Mouse (Mus musculus) right cerebral cortex, postnatal 14 days (tissue): ENCODE measurements around the gene Ttc37.

Experiments used
- DNase-seq: peaks from one replicate; pipeline ENCODE4 v3.0.0; 2022

The Ttc37 gene

GRCm38 (mm10) chr13:76160587-76160986 is 62.1 kb downstream of the Ttc37 start:
- DNase-seq, result no peak

- DNase-seq, result no peak
These were observed 75.8 kb downstream of the Ttc37 start for GRCm38 (mm10) chr13:76174297-76174696.

GRCm38 (mm10) chr13:76178700-76179099 is 80.2 kb downstream of the Ttc37 start:
- no peak for DNase-seq

DNA sequence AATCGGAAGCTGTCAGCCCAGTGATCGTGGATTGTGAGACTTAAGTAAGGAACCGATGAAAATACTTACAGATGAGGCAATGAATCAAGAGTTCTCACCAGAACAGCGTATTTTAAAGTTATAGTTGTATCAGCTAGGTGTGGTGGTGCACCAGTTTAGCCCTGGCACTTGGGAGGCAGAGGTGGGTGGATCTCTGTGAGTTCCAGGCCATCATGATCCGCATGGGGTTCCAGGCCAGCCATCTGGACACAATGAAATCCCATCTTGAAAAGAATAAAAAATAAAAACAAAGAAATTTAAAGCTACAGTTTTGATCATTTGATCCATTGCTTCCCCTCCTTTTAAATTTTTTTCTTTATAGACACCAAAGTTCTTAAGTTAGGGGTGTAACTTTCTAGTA is 89.1 kb downstream of the Ttc37 start:
- DNase-seq, result no peak

- peak; percentile 21 for DNase-seq
These were observed 90.7 kb downstream of the Ttc37 start for GRCm38 (mm10) chr13:76189190-76189589.

- no peak for DNase-seq
These were observed 91.7 kb downstream of the Ttc37 start for GRCm38 (mm10) chr13:76190273-76190672.

DNA sequence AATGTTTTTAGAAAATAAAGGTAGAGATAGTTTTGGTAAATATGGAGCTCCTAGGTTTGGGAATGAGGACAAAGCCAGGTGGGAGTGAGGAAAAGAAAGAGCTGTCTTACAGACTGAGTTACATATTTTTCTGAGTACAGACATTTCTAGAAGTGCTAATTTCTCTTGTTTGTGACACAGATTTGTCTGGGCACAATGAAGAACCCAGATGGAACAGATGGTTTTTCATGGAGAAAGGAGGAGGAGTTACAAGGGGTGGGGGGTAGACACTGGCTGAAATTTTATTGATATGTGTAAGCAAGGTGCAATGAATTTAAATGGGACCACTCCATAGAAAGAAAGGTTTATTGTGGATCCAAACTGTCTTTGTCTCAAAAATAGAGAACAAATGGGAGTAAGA is 96.4 kb downstream of the Ttc37 start:
- DNase-seq, result no peak

GRCm38 (mm10) chr13:76195431-76196138 is 97.1 kb downstream of the Ttc37 start:
- DNase-seq, result no peak

DNA sequence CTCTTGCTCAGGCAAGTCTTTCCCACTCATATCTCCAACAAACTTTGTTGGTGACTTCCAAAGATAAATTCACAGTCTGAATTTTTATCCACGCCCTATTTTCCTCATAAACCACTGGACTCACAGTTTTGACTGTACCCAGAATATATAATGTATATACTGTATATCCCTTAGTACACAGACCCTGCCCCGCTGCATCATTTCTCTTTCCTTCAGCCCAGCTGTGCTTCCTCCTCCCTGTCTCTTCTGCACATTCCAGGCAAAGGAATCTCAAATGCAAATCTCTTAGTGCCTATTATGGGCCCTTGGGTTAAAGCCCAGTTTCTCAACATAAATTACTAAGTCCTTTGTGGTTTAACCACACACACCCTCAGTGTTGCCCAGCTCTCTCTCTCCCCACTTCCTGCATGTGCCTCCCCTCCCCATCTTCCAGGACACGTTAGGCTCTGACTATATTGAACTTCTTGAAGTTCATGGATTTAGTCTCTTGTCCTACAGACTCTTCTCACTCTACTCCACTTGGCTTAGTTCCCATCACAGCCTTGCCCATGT is 98.8 kb downstream of the Ttc37 start:
- DNase-seq, result no peak

DNA sequence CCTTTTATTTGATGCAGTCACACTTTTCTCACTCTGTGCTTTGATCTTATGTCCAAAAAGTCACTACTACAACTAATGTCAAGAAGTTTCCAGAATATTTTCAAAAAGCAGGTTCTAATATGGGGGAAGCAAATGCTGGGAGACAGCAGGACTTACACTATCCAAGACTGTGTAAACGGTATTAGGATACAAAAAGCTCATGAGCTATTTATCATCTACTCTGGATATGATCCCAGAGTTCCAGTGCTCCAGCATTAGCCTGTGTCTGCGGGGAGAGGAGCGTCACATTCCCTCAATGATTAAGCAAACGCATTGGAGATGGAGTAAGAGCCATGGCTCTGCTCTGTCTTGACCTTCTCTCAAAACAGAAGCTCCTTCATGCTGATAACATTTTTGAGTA is 101.4 kb downstream of the Ttc37 start:
- no peak for DNase-seq

DNA sequence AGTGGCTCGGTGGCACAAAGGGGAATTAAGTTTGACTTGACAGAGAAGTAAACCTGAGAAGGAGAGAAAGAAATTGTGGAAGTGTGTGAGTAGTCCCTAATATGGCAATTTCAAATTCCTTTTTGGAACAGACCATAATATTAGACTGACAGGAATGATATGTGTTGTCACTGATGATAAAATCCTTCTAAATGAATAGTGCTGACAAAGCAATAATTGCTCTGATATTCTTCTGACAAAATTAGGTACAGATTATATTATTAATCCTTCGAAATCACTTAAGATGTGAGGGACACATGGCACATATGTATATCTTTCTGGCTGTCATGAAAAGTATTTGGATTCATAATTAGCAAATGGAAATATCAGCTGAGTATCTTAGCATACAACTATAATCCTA is 116.4 kb downstream of the Ttc37 start:
- DNase-seq, result no peak

DNA sequence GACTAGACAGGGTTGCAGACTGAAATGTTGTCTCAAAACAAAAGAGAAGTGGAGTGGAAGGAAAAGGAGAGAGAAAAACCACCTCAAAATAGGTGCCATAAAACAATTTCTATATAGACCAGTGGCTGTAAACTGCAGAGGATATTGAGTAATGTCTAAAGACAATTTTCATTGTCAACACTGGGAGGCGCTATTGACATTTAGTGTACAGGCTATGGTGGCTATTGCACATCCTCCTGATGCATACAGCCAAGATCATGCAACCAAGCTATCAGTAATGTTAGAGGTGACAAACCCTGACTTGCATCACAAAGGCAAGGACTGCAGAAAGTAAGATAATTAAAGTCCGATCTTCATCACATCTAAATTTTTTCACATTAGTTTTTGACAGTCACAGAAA is 116.9 kb downstream of the Ttc37 start:
- DNase-seq, result no peak
